Mouse (Mus musculus): ENCODE results near the gene Nrg4. TPM values are rescaled to one million over a fixed set of nuclear protein-coding genes. Genes with fewer than 3 reads are reported as not detected.
"Not testable (repeated sequence)": the region's sequence is repeated elsewhere in the genome, so short reads cannot be mapped to it uniquely, and the experiment has no call there.

Nrg4 gene
- total RNA-seq, 4 experiments from 2014 or later = 6.7 to 19.3 (median 14.4) TPM

DNA sequence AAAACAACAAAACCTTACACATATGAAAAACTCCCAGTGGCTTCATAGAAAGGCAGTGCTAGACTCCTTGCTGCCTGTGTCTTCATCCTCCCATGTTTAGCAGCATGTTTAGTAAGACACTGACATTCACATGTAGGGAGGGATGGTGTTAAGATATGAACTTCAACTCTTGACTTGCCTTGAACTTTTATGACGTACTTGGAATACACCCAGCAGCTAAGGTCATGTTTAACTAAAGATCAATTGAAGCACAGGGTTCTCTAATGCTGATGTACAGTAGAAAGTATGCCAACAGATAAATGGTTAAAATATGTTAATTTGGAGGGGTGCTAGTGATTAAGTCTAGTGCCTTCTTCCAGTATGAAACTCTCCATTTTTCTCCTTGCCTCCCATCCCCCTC lies 4.0 kb downstream of the Nrg4 start:
- DNase-seq = no peak

DNA sequence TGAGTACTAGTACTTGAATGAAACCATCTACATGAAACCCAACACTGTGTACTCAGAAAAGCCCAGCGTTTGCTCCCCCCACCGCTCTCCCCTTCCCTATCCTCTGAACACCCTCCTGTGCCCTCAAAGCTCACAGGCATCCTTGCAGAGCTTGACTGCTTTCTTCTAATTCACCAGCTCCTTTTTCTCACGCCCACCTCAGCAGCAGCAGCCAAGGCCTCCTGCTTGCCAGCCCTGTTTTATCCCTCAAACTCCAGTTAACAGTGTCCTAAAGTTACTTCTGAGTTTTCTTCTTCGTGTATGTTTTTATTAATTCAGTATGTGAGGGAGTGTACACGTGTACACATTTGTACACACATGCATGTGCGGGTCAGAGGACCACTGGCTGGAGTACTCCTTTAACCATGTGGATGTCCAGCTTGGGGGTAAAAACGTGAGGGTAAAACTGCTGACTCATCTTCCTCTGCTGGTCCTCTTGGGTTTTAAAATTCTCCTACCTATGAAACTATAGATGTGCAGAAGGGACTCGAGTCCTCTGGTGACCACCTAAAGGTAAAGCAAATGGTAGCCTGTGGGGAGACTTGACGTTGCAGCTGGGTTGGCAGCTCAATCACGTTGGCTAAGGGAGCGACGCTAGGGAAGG lies 12.9 kb downstream of the Nrg4 start:
- DNase-seq = no peak

DNA sequence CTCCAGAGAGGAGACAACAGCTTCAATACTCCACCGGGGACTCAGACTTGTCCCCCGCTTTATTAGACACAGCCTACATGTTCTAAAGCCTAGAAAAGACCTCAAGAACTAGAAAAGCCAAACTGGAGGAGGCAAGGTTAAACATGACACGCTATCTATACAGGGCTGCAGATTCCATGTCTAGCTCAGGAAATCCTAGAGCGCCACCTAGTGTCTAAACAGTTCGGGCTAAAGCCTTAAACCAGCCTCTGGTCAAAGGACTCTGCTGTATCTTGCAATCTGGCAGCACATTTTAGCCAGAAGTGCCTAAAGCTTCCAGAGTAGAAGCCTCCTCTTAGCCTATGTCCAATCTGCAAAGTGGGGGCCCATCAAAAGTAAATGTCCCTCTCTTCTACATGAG lies 15.1 kb downstream of the Nrg4 start:
- DNase-seq = peak; percentile 55

DNA sequence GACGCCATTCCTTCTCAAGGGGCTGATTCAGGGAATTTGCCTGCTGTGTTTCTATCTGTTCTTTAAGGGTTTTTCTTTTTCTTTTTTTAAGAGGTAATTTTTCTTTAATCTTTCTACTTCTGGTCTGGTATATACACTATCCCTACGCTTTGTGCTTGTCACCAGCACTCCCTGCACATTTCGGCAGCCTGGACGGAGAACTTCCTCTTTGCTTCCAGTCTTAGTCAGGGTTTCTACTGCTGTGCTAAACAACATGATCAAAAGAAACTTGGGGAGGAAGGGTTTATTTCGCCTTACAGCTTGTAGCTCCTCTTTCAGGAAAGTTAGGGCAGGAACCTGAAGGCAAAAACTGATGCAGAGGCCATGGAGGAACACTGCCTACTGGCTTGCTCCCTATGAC lies 18.2 kb downstream of the Nrg4 start:
- no peak for DNase-seq

DNA sequence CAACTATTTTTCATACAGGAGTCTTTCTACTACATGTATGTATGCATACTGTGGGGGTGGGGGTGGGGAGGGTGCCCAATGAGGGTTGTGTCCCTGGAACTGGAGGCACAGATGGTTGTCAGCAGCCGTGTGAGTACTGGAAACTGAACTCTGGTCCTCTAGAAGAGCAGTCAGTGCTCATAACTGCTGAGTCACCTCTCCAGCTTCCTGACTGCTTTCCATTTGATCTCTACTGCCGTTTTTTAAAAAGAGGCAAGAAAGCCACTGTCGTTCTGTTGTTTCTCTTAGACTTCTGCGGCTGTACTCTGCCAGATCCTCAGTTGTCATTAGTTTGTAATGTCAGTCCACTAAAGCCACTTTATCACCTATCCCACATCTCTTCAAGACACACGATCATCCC lies 19.1 kb downstream of the Nrg4 start:
- no peak for DNase-seq

DNA sequence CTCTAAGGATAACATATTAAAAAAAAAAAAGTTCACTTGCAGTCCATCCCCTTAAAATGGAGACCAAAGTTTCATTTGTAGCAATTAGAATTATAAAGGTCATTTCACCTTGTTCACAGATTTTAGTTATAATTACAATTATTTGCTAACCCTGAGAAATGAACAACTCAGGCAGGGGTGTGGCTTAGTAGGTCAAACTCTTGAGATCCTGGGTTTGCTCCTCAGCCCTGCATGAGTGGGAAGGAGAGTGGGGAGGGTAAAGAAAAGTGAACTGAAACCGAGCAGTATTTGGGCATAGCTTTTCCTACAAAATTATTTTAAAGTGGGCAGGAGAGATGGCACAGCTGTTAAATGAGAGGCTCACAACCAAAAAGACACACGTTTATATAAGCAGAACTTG lies 19.6 kb downstream of the Nrg4 start:
- DNase-seq = no peak

DNA sequence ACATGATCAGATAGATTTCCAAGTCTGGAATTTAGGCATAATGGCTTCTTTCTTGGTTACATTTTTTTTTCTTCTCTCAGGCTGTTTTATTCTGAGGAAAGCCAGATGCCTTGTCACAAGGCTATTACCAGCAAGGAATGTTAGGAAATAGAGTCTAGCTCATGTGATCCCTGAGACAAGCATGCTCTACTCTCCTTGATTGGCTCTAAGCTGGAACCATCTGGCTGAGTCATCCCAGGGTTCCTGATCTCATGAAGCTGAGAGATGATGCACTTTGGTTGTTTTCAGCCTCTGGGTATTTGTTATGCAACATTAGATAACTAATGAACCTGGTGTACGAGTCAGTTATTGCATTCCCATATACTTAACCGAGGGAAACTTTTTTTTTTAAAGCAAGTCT lies 30.4 kb downstream of the Nrg4 start:
- DNase-seq = peak; percentile 31

DNA sequence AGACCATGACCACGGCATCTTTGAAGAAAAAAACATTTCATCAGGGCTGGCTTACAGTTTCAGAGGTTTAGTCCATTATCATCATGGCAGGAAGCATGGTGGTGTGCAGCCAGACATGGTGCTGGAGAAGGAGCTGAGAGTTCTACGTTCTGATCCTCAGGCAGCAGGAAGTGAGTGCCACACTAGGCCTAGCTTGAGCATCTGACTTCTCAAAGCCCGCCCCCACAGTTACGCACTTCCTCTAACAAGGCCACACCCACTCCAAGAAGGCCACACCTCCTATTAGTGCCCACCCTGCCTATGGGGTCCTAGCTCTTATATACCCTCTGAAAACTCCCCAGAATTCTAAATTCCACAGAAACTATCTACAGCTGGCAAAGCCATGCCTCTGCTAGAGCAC lies 34.7 kb downstream of the Nrg4 start:
- no peak for DNase-seq

DNA sequence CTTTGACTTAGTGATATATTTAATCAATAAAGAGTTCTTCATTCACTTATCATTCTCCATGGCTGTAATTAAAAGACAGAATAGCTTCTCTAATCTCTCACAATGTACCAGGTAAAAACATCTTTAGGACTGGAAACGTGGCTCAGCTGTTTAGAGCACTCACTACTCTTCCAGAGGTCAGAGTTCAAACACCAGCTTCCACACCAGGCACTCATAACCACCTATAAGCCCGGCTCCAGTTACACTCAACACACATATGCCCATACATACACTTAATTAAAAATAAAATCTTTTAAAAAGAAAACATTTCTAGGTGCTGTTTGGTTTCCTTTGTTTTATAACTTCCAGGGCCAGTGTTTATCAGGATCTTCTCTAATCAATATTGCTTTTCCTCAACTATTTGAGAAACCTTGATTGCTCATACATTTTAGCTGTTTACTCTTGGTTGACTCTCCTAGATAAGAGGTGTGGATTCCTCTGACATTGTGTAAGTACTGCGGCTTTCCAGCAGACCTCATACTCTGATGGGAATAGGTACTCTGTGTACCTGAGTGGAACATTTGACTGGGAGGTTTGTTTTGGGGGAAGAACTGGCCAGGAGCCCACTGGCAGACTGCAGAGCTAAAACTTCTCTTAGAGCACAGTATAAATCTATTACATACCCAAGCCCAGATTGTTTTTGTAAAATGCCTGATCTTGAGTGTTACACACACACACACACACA lies 37.0 kb downstream of the Nrg4 start:
- DNase-seq = no peak

DNA sequence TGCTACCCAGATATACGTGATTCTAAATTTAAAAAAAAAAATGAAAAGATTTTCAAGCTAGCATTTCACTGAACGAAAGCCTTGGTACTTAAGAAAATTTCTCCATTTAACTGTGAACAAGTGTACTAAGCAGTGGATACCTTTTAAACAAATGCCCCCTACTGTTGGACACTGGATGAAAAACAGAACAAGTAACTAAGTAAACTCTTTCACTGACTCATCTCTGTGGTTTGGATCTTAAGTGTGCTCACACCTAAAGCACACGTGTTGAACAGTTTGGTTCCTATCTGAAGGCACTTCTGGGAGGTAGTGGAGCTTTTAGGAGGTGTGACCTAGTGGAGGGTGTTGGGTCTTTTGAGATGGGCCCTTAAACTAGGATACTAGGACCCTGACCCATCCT lies 41.4 kb downstream of the Nrg4 start:
- no peak for DNase-seq

DNA sequence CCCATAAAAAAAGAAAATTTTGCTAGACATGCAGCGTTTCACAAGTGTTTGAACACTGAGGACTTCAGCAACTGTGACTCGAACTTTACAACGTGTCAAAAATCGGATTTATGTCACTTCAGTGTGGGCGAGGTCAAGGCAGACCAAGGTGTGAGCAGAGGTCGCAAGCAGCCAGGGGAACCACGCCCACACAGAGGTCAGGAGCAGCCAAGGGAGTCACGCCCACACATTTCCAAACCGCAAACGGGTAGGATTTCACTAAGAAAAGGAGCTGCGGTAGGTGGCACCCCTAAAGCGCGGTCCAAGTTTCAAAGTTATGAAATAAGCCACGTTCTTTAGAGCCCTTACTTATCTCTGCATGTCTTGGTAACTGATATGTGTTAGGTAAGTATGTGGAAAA lies 43.1 kb downstream of the Nrg4 start:
- DNase-seq = peak; percentile 47

DNA sequence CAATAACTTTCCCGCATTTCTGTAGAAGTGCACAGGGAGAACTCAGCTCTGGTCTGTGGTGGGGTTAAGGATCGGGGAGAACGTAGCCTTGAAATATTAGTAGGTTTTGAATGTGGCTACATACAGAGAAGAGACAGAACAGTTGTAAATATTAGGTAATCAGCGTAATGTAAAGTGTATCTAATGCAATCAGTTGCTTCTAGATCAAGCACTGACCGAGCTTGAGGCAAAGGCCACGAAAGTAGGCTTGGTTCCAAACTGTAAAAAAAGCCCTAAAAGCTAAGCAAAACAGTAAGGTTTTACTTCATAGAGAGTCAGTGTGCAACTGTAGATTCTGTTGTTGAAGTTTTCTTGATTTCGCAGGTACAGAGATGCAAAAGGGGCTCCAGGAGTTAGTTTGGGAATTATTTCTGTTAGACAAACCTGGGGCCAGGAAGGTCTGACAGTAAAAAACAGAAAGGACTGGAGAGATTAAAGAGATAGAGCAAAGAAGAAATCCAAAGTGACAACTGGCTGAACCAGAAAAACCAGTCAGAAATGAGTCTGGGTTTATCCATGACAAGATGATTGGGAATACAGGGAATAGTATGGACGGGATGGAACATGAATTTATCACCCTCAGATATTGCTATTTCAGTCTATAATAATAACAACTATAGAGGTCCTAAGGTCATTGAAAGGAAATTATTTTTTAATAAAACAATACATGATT lies 47.4 kb downstream of the Nrg4 start:
- DNase-seq = no peak

DNA sequence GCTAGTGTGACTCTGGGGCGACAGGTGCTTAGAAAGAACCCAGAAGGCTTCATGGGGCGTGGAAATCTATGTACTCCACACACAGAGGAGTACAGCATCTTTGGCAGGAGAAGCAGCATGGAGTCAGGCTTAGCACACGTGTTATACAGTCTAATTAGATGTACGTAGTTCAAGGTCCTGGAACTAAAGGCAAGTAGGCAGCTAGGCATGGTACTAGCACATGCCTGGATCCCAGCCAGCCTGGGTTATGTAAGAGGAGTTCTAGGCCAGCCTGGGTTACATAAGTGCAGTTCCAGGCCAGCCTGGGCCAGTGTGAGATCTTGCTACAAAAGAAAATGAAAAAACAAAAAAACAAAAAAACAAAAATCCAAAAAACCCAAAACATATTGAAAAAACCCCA lies 49.1 kb downstream of the Nrg4 start:
- peak; percentile 77 for DNase-seq

DNA sequence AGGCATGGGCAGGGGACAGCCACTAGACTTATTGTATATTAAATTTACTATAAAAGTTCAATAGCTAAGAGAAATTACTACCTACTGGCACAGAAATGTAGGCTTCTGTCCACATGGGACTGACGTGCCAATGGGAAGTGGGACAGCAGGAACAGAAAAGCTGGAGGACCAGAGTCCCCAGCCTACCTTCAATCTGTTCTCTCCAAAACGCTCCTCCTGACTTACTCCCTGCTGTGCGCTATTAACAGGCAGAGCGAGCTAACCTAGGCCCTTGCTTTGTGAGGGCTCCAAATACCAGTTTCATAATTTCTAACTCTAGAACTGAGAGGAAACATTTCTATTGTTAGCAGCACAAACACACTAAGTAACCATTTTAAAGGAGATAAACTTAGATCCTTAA lies 52.7 kb downstream of the Nrg4 start:
- no peak for DNase-seq

DNA sequence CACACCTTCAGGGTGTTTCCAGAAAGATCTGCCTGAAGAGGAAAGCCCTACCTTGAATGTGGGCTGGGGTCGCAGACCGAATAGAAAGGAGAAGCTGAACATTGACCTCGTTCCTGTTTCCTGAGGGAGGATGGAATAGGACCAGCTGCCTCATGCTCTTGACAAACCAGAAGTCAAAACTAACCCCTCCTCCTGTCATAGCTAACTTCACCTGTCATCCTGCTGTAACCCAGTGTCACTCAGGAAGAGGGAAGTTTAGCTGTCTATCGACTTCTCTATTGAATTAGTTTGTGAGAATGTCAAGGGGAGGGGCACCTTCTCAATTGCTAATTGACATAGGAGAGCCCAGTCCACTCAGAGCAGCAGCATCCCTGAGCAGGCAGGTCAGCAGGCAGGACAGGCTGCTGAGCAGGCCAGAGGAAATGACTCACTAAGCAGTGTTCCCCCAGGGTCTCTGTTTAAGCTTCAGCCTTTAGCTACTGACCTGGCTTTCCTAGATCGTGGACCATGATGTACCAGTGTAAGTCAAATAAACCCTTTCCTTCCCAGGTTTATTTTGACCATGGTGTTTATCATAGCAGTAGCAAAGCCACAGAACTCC lies 54.6 kb downstream of the Nrg4 start:
- no peak for DNase-seq

DNA sequence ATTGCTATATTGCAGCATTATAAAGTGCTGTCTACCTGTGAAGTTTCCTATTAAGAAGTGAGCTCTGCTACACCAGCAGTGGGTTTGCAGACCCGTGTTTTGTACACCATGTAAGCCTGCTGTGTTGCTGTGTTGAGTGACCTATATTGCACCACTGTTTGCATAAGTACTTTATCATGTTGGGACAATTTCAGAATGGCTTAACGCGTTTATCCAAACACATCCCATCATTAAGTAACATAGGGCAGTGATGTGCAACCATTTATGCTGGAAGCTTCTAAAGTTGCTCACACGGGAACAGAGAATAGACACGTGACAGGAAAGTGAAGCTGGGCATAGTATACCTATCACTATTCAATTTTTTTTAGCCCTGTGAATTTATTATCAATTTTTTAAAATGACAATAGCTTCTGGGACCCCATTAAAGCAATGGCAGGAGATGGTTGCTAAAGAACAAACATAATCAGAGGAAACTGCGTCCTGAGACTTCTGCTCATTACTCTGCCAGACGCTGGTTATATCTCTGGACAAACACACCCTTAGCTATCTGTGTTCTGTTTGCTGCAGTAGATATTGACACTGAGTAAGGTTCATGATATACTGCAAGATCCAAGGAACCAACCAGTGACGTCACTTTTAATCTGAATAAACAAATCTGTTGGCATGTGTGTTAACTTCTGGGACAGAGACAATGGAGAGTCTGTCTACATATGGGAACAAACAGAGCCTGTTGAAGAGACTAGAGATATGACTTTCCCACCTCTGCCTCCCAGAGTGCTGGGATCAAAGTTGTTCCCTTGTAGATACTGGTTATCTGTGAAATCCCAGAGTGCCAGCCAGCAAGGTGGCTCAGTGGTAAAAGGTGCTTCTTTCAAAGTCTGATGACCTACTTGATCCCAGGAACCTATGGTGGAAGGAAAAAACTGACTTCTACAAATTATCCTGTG lies 62.0 kb downstream of the Nrg4 start:
- no peak for DNase-seq

DNA sequence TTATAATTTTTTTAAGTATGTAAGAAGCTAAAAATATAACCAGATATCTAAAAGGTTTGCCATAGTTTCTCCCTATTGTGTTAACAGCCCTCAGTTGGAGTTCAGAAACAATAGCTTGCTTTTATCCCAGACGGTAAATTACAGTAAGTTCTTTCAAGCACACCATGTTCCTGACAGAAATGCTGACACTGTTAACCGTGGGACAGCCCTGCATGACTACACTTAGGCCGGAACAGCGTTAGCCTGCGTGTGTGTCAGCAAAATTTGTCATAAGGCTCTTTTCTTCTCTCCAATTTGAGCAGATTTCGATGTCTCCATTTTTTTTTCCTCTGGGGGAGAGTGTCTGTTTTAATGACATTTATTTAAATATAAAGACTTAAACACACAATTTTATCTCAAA lies 66.9 kb downstream of the Nrg4 start:
- no peak for DNase-seq

DNA sequence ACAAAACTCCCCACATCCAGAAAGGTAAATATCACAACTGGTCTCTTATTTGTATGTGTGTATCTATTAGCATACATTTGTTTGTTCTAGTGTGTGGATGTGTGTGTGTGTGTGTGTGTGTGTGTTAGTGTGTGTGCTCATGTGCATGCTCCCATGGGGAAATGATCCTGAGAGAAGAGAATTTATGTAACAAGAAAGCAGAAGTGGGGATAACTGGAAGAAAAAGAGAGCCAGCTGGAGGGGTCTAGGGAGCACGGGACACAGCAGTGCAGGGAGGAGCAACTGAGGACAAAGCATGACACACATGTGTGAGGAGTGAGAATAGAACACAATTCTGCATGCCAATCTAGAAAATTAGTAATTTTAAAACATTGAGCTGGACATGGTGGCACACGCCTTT lies 69.5 kb downstream of the Nrg4 start:
- no peak for DNase-seq

DNA sequence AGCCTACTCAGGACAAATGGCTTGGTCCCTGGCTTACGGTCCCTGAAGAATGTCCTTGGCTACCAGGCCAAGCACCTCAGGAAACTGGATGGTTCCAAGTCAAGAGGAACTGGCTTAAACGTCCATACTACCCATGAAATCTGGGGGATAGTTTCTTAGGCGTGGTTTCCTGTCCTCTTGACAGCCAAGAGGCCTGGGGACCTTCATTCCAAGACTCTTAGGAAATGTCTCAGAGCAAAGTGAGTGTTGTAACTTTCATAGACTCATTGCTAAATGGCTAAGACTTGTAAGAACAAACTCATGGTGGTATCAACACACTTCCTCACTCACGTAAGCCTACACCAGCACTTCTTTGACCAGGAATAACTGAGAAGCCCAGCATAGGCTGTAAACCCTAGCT lies 71.0 kb downstream of the Nrg4 start:
- DNase-seq = no peak

DNA sequence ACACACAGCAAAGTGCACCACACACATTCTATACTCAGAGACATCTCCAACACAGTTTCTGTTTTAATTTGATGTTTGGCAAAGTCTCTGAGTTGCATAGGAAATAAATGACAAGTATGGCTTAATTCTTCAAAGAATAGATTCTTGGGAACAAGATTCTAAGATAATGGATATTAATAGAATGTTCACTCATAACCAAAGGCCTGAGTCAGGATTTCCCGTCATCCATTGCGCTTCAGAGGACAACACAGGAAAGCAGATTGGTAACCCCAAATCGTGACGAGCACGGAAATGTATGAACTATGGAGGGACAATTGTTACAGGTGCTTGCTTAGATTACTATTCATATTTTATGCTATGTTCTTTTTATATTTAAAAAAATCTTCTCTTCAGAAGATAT lies 71.6 kb downstream of the Nrg4 start:
- DNase-seq = no peak

DNA sequence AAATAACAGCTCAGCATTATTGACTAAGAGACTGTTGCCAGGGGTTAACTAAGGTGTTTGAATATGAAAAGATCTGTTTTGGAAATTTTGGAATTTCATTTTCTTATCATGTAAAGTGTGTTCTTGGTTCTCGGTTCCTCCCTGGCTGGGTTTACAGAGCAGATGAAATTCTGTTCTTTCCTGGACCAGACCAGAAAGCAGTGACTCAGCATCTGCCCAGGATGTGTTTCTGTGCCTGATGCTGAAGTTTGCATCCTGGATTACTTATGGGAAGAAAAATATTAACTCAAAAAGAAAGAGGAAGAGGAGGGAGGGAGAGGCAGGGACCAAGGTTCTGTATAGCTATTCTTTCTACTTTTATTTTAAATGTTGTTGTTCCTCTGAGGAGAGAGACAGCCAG lies 72.8 kb downstream of the Nrg4 start:
- no peak for DNase-seq

DNA sequence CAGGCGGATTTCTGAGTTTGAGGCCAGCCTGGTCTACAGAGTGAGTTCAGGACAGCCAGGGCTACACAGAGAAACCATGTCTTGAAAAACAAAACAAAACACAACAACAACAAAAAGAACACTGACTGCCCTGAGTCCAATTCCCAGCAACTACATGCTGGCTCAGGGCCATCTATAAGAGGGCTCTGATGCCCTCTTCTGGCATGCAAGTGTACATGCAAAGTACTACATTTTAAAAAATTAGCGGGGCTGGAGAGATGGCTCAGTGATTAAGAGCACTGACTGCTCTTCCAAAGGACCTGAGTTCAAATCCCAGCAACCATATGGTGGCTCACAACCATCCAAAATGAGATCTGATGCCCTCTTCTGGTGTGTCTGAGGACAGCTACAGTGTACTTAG lies 74.5 kb downstream of the Nrg4 start:
- DNase-seq = not testable (repeated sequence)
